Mouse (Mus musculus) gastrocnemius, postnatal 4 days (tissue): Measurements from ENCODE around the gene Prss29. TPM values are rescaled to one million over a fixed set of nuclear protein-coding genes. Genes with fewer than 3 reads are reported as not detected.

Experiments used
- DNase-seq, 2 experiments: peaks; one replicate each; pipeline ENCODE4 v3.0.0; 2021 to 2022; ENCODE audit warnings: low spot score in 2 of 2, mixed read lengths in 2 of 2
- long read RNA-seq, 2 experiments: library from polyadenylated mRNA; stranded (forward); transcript quantifications; one replicate each; pipeline ENCODE4 v2.0.0; 2021
- total RNA-seq, 2 experiments: library from RNA; stranded (reverse); gene quantifications; 2 replicates each; pipeline ENCODE4 v1.2.3; 2021

The Prss29 gene
- total RNA-seq: not detected
- long read RNA-seq, experiment 1: 0 reads
- long read RNA-seq, experiment 2: 0 reads

DNA sequence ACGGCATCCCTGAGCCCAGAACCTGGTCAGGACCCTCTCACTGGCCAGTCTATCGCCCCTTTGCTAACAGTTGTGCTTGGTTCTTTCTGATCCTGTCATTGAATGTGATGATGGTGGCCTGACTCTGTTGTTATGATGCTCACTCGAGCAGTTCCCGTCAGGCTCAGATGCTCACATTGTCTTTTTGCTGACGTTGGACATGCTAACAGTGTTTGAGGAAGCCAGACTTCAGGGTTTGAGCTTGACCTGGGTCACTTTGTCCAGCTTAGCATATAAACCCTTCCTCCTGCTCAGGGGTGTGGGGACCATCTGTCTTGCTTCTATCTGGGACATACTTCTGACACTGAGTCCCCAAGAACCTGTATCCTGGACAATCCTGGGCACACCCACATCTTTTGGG lies at the start of gene Prss29:
Gene Prss29 (plus strand): TSS at position 301 of the 400 bp plus-strand sequence.
- no peak for DNase-seq

DNA sequence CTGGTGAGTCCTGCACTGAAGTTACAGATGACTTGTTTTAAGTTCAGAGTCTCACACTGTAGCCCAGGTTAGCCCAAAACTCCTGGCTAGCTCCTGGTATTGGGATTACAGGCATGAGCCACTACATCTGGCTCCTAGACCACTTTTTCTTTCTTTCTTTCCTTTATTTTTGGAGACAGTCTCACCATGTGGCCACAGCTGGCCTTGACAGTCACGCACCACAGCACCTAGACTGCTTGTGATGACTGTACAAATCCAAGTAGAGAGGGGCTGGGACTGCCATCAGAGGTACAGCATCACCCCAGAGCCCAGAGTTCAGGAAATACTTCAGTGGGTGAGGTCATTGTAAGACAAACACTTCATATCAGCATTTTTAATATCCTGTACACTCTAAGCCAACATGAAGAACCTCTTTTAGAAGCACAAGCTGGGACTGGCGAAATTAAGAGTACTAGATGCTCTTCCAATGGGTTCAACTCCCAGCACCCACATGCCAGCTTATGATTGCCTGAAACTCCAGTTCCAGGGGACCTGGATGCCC lies 47.6 kb upstream of the Prss29 start:
- DNase-seq: no peak

DNA sequence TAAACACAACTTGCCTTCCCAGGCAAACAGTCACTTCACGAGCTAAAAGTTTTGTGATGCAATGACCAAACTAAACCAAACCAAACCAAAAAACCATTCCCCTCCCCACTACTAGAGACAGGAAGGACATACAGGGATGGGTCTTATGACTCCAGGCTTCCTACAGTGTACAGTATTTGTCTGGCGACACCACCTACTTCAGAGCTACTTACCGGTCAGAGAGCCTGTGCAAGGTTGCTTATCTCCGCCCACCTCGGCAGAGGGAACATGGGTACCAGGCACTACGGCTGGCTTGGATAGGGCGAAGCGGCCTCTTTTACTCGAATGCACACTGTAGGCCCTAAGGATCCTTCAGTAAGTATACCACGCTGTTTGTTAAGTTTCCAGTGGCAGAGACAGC lies 46.1 kb upstream of the Prss29 start:
- DNase-seq: no peak

DNA sequence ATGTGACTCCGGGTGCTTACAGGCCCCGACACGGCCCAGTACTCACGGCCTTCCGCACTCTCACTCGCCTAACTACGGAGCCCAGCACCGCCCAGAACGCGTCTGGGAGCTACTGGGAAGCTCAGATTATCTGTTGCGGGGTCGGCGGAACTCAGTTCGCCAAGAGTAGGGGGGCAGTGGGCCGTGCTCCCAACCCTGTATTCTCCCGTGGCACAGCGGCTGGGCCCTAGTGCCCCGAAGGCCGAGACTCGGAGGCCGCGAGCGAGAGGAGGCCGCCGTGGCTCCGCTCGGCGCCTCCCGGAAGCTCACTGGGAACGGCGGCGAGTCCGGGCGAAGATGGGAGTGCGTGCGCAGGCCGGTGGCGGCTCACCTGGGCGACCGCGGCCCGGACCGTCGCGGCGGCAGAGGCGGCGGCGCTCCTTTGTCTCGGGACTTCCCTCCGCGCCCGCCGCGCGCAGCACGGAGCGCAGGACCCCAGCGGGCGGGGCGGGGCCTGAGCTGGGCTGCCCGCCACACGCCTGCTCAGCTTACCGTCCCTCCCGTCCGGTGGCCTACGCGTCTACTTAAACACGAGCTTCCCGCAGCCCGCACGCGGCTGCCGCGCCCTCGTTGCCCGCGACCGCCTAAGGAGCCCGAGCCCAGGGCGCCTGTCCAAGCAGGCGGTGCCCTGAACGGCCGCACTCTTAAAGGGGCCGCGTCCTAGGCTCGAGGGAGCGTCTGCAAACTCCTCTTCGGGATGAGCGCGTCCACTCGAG lies 45.3 kb upstream of the Prss29 start:
- DNase-seq: peak; percentile 59 to 88

DNA sequence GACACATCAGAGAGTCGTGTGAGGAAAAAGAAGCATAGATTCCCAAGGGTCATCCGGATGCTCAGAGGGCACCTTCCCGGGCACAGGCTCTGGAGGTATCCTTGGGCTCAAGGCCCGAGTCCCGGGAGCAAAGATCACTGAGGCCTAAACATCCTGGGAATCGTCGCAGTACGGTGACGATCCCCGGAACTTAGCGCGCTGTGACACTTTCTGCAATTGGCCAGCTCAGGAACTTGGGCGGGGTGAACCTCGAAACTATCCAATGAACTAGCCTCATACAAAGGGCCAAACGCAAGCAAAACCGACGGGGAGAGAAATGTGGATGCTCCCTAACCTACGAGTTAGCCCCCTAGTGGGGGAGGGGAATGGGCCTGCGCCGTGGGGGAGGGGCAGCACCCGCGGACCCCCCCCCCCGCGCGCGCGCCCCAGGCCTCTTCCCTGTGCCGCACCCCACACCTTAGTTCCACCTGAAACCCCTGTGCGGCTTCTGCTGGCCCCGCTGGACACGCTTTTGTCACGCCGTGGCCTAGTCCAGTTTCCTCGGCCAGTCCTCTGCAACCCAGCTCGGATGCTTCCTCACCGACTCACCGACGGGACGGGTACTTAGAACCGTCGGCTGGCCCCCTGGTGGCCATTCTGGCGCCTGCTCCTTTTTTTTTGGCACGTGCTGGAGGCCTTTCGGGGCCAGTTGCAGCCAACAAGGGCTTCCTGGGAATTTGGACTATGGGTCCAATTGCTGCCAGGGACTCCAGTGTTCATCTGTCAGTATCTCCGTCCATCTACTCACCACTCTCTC lies 44.5 kb upstream of the Prss29 start:
- peak; percentile 81 to 91 for DNase-seq

DNA sequence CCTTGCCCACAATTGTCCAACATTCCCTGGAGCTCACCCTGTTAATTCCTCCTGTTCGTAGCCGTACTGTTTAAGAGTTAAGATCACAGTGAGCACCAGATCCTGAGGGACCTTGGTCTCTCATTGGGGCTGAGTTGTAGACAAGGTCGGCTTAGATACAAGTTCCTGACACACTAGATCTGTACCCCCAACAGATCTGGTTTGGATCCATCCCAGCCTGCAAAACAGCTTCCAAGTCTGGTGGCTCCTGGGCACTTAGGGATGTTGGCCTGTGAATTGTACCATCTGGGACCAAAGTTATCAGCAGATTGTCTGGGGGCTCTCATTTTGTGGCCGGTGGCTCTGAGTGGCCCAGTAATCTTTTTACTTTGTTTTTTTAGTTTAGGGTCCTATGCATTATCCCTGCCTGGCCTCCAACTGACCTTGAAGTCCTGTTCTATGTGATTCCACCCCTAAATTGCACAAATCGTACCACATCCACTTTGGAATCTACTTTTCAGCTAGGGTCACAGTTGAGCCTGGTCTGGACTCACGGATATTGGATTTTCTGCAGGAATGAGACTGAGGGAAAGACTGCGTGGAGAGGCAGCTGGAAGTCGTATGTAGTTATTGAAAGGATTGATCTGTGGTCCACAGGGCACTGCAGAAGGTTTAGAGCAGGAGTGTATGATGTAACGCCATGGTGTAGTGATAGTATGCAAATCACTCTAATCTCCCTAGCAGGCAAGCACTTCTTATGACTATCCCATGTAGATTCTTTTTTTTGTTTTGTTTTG lies 43.7 kb upstream of the Prss29 start, which contains the start of gene Ube2i:
Gene Ube2i (minus strand): TSS at position 52 of the 776 bp plus-strand sequence.
- DNase-seq: no peak

DNA sequence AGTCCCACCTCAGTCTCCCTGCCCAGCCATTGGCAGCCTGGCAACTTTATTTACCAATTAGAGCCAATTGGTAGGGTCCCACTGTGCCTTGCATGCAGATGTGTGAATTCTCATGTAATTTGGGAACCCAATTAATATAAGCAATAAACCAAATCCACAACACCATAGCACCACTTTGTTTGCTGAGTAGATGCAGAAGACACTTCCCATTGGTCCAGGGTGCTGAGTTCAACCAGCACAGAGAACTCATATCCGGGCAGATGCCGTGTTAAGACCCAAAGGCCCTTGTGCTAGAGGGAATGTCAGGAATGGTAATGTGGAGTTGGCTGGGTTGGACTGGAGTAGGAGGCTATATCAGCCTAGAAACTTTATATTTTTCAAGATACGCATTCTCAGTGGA lies 42.6 kb upstream of the Prss29 start:
- DNase-seq: no peak

DNA sequence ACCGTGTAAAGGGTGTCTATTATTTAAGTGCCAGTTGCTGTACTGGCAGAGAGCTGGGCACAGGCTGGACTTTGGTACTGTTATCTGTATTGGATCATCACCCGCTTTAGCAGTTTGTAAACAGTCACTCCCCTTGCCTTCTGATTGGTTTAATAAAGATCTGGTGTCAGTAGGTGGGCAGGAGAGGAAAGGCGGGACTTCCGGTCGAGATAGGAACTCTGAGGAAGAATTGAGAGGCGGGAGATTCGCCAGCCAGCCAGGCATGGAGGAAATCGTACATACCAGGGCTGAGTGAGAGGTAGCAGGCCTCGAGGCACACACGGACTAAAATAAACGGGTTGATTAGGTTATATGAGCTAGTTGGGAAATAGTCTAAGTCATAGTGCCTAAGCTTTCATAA lies 36.3 kb upstream of the Prss29 start:
- DNase-seq: peak in 1 of 2 experiments; percentile 20

DNA sequence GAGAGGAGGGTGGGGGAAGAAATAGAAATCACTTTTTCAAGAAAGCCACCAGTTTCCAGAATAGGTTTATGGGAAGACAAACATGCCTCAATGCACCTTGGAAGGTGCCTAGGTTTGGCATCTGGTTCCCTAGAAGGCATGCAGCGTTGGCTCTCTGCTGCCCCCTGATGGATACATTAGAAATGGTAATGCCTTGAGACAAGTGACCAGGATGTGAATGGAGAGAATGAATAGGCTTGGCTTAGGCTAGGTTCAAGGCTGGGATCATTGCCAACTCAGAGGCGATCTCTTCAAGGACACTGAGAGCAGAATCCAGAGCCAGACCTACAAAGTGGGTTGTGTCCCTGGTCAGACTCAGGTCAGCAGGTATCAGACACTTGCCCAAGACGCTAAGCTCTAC lies 33.4 kb upstream of the Prss29 start:
- peak; percentile 44 to 56 for DNase-seq

DNA sequence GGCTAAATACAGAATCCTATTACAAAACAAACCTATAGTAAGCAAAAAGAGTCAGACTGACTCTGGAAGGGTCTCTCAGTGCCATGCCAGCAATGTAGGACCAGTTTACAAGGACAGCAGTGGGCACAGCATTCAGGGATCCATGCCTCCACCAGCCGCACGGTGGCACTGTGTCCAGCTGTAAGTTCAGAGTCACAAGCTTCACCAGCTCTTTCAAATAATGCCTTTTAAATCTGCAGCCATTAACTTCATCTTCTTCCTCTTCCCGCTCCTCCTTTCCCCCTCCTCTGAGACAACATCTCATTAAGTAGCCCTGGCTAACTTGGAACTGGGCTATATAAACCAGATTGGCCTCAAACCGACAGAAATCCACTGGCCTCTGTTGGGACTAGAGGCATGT lies 29.6 kb upstream of the Prss29 start:
- peak in 1 of 2 experiments; percentile 24 for DNase-seq

DNA sequence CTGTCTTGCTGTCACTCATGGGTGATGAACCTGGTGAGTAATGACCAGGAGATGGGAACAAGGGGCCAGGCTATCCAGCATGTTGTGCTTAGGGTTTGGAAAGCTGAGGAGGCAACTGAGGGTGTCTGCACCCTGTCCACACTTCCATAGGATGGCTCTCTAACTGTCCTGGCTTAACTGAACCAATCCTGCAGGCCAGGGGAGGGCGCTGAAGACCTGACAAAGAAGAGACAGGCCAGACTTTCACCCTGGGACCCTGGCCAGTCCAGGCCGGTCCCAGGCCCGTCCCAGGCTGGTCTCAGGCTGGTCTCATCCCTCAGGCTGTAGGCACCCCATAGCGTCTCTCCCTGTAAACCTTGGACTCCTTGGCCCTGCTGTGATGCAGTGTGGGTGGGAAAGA lies 28.0 kb upstream of the Prss29 start:
- DNase-seq: no peak

DNA sequence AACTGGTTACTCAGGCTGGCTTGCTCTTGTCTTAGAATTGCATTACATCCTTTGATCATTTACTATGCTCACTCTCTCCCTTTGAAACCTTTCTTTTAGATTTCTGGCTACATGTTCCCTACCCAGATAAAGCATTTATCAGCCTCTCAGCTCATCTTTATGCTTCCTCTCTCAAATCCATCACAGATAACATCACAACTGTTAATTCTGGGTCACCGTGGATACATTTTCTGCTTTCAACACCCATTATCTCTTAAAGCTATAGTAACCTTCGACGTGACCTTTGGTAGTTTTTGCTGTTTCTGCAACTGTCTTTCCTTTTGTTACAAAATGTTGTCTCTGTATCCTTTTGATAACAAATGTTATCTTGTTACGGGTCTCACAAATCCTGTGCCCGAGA lies 25.0 kb upstream of the Prss29 start:
- no peak for DNase-seq

DNA sequence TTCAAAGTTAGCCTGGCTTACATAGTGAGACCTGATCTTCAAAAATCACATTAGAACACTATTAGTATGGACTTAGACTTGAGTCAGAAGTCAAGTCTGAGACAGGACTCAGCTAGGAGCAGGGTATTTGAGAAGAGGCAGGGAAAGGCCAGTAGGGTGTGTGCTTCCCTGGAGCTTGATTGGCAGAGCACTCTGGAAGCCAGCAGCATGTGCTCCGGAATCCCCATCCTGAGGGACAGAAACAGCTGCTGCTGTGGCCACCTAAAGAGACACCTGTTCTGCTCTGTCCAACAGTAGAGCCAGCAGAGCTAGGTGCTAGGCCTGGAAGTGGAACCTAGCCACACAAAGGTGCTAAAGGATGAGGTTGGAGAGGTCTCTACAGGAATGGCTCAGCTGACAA lies 24.3 kb upstream of the Prss29 start:
- DNase-seq: no peak

DNA sequence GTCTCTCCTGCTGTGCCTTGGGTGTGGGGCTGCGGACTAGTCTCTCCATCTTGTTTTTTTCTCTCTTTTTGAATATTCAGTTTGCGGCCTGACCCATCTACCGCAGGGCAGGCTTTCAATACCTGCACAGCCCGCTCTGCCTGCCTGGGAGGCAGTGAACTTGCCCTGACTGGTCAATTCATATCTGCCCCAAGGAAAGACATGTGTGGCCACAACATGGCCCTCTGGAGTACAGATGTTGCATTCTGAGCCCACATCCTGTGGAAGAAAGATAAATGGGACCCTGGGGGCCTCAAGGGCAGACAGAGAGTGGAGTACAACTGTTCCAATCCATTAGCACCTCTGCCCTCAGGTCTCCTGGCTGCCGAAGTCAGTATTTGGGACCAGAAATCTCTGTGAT lies 20.4 kb upstream of the Prss29 start, which contains the start of gene Prss34:
Gene Prss34 (plus strand): TSS at position 301 of the 400 bp plus-strand sequence.
- no peak for DNase-seq

DNA sequence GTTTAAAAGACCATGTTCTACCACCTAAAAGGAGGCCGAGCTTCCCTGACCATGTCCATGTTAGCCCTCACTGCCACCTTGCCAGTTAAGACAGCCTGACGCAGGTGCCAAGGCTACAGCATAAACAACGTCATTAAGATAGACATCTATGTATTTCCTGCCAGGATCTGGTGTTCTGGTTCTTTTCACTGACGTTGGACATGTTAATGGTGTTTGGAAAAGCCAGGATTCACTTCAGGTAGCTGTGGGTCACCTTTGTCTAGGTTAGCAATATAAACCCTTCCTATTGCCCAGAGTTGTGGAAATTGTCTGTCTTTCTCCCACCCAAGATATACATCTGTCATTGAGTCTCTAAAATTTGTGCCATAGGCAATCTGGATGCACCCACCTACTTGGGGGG lies 10.1 kb upstream of the Prss29 start, which contains the start of gene Prss28:
Gene Prss28 (plus strand): TSS at position 301 of the 400 bp plus-strand sequence.
- no peak for DNase-seq

DNA sequence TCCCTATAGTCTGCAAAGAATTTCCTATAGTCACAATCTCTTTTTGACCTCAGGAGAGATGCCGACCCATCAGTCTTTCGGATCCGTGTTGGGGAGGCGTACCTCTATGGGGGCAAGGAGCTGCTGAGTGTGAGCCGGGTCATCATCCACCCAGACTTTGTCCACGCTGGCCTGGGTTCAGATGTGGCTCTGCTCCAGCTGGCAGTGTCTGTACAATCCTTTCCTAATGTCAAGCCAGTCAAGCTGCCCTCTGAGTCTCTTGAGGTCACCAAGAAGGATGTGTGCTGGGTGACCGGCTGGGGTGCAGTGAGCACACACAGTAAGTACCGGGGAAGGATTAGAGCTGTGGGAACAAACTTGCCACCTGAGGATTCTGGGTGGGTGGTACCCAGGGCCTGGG lies 2.4 kb downstream of the Prss29 start:
- no peak for DNase-seq

DNA sequence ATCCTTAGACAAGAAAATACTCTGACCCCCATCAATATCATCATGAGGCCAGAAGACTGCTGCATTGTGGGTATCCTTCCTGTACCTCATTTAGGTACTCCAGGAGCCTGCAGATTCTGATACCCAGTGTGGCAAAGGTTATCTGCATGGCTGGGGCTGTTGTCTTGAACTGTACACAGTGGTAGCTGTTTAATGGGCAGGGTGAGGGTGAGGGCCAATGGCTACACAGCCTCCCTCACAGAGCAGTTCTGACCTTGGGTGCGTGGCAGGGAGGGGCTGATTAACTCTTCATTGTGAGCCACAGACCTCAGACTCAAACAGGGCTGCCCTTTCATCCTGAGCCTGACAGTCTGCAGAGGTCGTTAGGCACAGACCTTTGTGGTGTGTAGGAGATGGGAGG lies 4.5 kb downstream of the Prss29 start:
- DNase-seq: no peak

DNA sequence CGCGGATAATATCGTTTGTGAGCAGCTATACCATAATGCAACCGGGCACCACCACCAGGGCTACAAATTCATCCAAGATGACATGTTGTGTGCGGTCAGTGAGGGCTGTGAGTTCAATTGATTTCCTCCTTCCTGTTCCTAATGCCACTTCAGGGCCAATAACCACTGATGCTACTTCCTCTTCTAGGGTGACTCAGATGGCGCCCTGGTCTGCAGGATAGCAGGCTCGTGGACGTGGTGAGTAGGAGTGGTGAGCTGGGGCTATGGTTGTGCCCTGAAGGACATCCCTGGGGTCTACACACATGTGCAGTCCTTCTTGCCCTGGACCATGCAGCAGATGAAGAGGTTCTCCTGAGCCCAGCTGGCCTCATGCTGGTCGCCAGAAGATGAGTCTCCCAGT lies 13.9 kb downstream of the Prss29 start:
- DNase-seq: no peak

DNA sequence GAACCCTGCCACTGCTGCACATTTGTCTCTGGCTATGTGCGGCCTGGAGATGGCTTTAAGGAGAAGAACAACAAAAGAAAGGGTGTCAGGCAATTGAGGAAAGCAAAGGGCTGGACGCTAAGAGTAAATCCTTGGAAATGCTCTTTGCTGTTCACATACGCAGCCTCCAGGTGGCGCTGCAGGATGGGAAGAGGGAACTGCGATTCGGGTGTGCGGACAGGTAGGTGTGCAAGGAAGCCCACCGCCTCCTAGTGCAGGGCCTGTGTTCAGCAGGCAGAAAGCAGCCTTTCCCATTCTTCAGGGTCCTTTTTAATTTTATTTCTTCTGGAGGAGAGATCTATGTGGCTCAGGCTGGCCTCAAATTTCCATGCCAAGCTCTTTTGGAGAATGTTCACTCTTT lies 15.5 kb downstream of the Prss29 start:
- peak in 1 of 2 experiments; percentile 45 for DNase-seq

DNA sequence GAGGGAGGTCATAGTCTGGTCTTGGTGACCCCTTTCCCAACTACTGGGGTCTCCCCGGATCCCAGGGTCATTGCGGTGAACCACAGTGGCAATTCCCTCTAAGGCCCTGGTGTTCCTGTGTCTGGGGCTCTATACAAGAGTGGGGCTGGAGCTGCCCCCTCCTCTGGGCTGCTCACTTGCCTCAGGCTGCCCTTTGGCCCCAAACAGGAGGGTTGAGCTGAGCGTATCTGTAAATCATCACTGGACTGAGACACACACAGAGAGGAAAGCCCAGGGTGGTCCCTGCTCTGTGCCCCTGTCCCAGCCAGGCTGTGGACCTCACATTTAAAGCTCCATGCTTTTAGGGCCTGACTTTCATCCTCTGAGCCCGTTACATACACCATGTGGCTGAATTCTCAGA lies 19.8 kb downstream of the Prss29 start:
- no peak for DNase-seq

DNA sequence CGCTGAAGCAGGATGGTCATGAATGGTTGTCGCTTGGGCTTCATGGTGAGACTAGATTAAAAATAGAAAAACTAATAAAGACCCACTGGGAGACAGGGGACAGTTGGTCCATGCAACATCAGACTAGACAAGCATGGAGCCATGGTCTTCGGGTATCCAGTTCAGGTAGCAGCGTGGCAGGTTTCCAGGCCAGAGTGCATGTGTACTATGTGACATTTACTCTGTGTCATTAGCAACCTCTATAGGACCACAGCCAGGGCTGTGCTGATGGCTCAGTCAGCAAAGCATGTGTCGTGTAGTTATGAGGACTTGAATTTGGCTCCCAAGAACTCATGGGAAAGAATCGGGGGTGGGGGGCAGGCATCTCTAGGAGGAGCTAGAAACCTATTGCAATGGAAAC lies 21.5 kb downstream of the Prss29 start:
- no peak for DNase-seq
